Mouse (Mus musculus) adrenal gland, postnatal 25 days (tissue): Measurements from ENCODE around the gene Lrig3. TPM values are rescaled to one million over a fixed set of nuclear protein-coding genes. Genes with fewer than 3 reads are reported as not detected.

ENCODE experiments used
- DNase-seq: peaks from one replicate; pipeline ENCODE4 v3.0.0; 2021; ENCODE audit warnings: mixed read lengths
- microRNA-seq, 2 experiments: library from miRNA; unstranded; fragments of <30 nt; microRNA quantifications; one replicate each; pipeline ENCODE4 v1.2.0; 2021
- total RNA-seq: library from RNA; stranded (reverse); gene quantifications from 2 replicates; pipeline ENCODE4 v1.2.3, GENCODE M21; 2021

Gene Lrig3
- total RNA-seq, 1 experiment from 2014 or later, result 7.2 TPM

DNA sequence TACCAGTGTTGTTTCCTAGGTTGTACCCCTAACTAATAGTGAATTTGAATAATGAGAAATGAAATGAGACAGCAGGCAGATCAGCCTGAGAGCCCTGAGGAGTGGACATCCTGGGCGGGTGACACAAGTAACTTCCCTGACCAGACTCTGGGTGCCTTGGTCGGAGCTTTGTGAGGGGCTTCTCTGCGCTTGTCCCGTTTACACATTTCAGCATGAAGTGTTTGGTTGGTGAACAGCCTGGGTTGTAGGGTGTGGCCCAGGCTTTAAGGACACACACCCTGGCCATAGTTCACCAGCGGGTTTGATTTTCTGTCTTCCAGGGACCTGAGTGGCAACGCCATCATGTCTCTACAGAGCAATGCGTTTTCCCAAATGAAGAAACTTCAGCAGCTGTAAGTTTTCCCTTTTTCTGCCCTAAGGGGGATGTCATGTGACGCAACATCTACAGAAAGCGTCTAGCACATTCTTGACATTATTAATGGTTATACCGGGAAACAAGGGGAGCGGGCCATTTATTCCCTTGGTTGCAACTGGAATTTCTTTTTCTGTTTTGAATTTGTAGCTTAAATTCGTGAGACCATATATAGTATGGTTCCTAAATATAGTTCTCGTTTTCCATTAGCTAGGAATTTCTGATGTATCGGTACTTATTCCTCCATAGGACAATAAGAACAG is 36.2 kb downstream of the Lrig3 start:
- no peak for DNase-seq

DNA sequence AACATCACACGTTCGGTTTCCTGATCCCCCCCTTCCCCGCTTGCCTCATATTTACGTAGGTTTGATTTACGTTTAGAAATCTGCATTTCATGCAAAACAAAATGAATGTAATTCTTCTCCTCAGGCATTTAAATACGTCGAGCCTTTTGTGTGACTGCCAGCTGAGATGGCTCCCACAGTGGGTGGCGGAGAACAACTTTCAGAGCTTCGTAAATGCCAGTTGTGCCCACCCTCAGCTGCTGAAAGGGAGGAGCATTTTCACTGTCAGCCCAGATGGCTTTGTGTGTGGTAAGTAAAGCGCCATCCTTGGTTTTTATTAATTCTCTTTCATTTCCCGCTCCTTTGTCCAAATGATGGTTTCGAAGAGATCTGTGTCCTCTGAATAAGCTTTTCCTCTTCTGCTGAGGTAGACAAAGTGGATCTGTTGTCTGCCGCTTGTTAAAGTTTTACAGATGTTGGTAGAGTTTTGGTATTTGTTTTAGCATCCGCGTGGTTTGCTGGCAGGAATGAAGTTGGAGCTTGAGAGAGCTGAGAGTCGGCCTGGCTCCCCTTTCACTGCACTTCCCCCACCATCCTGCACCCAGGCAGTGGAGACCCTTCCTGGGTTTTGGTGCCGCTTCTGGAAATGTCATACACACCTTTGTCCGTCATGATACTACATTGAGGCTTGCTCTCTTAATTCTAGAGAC is 37.0 kb downstream of the Lrig3 start:
- DNase-seq, result no peak

DNA sequence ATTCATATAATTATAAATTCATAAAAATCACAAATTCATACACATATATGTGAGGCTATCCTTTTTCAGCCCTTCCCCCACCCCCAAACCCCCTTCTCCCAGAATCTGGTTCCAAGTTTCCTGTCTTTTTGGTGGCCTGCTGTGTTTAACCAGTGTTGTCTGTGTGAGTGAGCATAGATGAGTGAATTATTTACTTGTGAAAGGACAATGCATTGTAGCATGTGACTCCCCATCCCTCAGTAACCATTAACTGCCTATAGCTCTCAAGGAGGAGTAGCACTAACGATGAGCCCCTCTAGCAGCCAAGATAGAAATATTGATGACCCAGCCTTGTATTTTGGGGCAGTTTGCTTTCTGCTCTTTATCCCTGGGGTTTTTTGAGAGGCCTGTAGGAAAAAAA is 37.9 kb downstream of the Lrig3 start:
- no peak for DNase-seq

DNA sequence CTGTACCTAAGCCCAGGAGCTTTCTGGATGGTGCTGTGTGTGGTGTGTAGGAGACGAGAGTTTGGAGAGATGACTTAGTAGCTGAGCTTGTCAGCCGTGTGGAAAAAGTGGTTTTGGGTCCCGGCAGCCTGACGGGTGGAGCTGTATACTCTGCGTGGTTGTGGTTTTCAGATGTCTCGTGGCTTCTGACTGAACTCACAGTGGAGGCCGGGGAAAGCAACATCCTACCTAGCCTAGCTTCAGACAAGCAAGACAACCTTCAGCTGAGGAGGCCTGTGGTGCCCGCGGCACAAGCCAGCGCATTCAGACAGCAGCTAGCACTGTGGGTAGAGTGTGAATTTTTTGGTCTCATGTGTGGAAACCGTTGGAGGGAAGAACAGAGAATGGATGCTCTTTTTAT is 47.7 kb downstream of the Lrig3 start:
- no peak for DNase-seq

DNA sequence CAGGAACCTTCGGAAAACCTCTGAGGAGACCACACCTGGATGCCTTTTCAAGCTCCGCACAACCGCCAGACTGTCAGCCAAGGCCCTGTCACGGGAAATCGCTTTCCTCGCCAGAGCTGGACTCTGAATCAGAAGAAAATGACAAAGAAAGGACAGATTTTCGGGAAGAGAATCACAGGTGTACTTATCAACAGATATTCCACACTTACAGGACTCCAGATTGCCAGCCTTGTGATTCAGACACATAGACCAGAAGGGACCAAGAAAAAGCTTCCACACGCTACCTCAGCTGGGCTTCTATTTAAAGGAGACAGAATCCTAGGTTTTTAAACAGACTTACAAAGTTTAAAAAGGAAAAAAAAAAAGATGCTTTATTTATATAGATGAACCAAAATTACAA is 48.7 kb downstream of the Lrig3 start:
- DNase-seq, result no peak

DNA sequence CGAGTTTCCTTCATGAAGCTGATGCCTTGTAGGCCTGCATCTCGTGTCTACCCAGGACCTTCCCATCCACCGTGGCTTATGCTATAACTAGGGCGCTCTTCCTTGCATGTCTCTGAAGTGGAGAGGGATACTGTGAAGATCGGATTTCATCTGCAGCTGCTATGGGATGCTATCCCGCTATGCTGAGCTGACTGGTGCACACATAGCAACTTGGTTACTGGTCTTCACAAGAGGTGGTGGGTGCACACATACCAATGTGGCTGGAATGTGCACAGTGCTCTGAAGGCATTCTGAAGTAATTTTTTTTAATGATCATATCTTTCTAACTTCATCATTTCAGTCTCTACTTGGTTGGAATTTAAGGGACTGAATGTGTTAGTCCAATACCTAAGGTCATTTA is 49.7 kb downstream of the Lrig3 start:
- no peak for DNase-seq

DNA sequence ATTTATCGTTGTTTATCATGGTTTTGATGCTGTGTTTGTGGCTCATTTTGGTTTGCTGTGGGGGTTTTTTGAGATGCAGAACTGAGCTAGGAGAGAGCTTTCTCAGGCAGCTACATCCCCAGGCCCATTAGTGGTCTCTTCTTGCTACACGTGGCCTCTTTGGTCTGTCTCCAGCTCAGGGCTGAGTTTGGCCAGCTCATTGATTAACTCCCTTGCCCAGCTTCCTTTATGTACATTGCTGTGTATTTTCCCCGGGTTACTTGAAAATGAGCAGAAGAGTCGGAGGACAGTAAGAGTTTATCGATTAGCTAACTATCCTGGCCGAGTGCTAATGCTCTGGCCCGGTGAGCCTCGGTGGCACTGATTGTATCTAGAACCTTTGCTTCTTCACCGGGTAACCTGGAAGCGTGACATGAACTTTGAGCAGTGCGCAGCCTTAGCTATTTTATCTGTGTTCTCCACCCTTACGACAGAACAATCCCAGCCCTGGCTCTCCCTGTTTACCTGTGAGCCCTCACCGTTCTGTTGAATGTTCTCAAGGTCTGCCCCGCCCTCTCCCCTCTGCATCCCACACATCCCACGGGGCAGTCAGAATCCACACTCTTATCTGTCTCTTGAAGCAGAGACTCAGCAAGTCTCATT is 53.5 kb downstream of the Lrig3 start:
- no peak for DNase-seq

DNA sequence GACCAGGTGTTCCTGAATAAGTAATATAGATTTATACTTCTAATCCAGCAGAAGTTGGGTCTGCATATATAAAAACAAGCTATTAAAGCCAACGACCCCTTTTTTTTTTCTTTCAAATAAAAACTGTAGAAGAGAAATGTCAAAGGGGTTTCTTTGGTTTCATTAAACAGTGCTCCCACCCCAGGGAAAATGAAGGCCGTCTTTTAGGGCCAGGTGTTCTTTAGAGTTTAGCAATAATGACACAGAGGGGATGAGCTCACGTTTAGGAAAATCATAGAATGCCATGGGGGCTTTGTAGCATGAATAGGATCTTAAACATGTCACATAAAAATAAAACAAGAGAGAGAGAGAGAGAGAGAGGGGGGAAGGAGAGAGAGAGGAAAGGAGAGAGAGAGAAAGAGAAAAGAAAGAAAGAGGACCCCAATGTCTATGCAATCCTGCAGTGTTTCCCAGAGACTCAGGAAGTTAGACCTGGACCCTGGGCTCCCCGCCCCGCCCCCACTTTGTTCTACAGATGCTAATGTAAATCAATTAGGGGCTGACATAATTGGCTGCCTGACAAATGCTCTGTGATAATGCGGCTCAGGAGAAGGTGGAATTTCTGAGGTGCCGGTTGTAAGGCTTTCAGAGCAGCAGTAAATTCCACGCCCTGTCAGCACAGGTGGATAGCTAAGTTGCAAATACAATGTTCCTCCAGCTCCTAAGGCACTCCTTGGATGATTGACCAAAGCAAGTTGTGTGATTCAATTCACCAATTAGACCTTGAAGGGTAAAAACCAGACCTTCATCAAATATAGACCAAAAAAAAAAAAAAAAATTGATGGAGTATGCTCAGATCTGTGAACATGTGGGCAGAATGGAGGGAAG is 62.8 kb downstream of the Lrig3 start:
- no peak for DNase-seq

DNA sequence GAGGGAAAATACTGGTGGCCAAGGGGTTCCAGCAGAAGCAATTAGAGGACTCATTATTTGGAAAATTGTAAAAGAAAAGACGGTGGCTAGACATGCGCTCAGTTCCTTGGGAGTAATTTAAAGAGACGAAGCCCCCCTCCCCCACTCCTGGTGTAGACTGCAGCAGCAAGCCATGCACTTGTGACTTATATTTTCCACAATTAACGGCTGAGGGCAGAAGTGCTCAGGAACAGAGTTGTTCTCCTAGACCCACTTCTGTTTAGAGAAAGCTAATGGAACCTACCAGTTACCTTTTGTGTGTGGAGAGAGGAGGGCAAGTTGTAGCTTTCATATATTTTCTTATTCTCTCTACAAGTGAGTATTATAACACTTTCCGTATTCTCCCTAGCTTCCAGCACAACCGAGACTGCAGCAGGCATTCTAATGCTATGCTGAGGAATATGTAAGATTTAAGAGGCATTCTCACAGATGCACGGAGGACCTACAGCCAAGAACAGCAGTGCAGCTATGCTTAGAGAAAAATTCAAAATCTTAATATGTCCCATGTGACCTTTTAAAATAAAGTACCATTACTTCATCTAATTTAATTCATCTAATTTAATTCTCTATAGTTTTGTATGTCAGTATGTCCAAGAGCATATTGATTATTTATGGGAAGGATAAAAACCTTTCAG is 63.6 kb downstream of the Lrig3 start:
- DNase-seq, result no peak

DNA sequence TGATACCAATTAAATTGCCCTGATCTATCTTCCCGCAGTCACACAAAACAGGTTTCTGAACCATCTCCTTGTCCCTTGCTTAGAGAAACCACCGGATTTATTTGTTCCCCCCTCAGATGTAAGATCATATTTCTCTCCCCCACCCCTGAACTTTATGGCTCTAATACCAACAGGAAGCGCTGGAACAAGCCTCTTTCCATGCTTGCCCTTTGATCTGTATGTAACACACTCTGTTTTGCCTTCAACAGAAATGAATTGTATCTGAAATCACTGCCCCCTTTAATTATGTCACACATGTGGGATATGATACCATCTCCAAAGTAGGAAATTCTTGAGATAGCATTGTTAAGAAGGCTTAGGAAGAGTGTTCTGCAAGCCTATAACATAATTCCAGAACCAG is 90.9 kb downstream of the Lrig3 start:
- no peak for DNase-seq

DNA sequence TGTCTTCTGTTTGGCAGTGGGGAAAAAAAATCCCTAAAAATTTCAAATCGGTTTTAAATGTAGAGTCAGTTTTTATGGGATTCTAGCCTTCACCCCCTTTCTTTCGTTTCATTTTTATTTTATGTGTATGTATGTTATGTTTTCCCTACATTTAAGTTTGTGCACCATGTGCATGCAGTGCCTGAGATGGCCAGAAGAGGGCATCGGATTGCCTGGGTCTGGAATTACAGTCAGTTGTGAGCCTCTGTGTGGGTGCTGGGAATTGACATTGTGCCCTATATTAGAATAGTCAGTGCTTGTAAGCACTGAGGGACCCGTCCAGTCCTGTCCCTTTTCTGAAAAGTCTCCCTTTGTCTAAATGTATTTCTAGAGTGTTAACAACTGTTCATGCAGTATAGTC is 96.8 kb downstream of the Lrig3 start:
- DNase-seq, result no peak

Small RNAs within 50 kb of the gene (microRNA-seq; reads per million reads assigned to microRNA genes)
- 0 reads per million in 2 experiments for gene Gm22183
